Mouse (Mus musculus) embryonic facial prominence, embryonic 15.5 days (tissue): ENCODE measurements around the gene Fam92b. TPM values are rescaled to one million over a fixed set of nuclear protein-coding genes. Genes with fewer than 3 reads are reported as not detected.

ENCODE experiments used
- ATAC-seq: fragments of 200-750 bp; cut with Nextera tagmentation; 2 replicates; pipeline ENCODE4 v1.8.0; 2017; ENCODE audit warnings: low read depth, moderate TSS enrichment; ENCODE audit not compliant: insufficient number of reproducible peaks, low FRiP score, low TSS enrichment
- H3K27ac ChIP-seq: fragments of 300-500 bp; sonication (generic); replicated peaks from 2 replicates; pipeline ENCODE4 v1.5.1; 2015; ENCODE audit warnings: mild to moderate bottlenecking, inconsistent platforms
- H3K27me3 ChIP-seq: fragments of 300-500 bp; sonication (generic); 2 replicates; pipeline ENCODE4 v1.6.1; 2015; ENCODE audit warnings: inconsistent platforms
- H3K36me3 ChIP-seq: fragments of 300-500 bp; sonication (generic); 2 replicates; pipeline ENCODE4 v1.6.1; 2015; ENCODE audit warnings: mild to moderate bottlenecking, inconsistent platforms
- H3K4me1 ChIP-seq: fragments of 300-500 bp; sonication (generic); 2 replicates; pipeline ENCODE4 v1.6.1; 2015; ENCODE audit warnings: inconsistent platforms
- H3K4me2 ChIP-seq: fragments of 300-500 bp; sonication (generic); replicated peaks from 2 replicates; pipeline ENCODE4 v1.6.1; 2015; ENCODE audit warnings: mild to moderate bottlenecking, inconsistent platforms
- H3K4me3 ChIP-seq: fragments of 300-500 bp; sonication (generic); replicated peaks from 2 replicates; pipeline ENCODE4 v1.5.1; 2015; ENCODE audit warnings: mild to moderate bottlenecking, inconsistent platforms
- H3K9ac ChIP-seq: fragments of 300-500 bp; sonication (generic); 2 replicates; pipeline ENCODE4 v1.6.1; 2015; ENCODE audit warnings: inconsistent platforms
- H3K9me3 ChIP-seq: fragments of 300-500 bp; sonication (generic); replicated peaks from 2 replicates; pipeline ENCODE4 v1.6.1; 2016; ENCODE audit warnings: inconsistent platforms
- WGBS: fragments of 180-500 bp; shearing (Covaris S2); methylation state at CpG from one replicate; pipeline ENCODE4 v1.1.7; 2015; 5-methylcytosine and 5-hydroxymethylcytosine counted together
- polyA plus RNA-seq: library from polyadenylated mRNA; unstranded; fragments of >200 nt; fragmentation: Nextera tagmentation; extraction: Ambion mirVana; gene quantifications from 2 replicates; pipeline ENCODE4 v1.2.1, GENCODE M21; 2015

Gene Fam92b
- polyA plus RNA-seq, 1 experiment from 2014 or later: 11.4 TPM

DNA sequence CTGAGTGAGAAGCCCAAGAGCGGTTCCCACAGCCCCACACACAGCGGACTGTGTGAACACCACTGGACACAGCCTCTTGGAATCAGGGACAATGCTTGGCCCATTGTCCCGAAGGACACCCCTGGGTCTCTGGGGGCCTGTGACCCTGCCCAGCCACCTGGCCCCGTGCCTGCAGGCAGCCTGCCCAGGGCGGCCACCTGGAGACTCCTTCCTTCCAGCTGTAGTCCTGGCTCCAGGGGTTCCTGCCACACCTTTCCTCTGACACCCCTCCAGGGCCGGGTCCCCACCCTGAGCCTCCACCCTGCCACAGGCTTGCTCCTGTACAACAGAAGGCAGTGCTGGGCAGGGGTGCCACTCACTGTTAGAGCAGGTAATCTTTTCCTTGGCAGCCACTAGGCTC, 11.2 kb upstream of the Fam92b start:
- Histone ChIP-seq H3K4me3 (no peak overlapping the region), H3K9me3 (no peaks in the 10 kb centered on the region), H3K4me1 (peaks cover 62% of the 10 kb centered on the region), H3K36me3 (no peaks in the 10 kb centered on the region), H3K27ac (no peak overlapping the region), H3K27me3 (no peaks in the 10 kb centered on the region), H3K9ac (no peak overlapping the region), H3K4me2 (no peak overlapping the region)
- WGBS: 71% methylated on average over 6 of the region's 6 CpGs
- ATAC-seq: no peak

DNA sequence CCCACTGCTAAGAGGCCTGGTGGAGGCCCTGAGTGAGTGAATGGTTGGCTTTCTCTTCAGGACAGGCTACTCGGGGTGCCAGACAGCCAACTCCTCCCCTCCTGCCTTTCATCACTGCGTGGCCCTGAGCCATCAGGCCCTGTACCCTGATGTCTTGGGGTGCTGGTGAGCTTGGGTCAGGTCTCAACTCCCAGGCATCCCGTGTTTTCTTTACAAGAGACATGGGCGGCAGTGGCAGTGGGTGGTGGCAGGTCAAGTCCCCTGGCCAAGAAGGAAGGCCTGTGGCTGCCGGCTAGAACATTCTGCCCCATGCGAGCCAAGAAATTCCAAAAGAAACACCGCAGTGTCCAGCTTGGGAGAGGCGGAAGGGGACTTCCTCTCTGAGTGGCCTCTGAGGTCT, 9.2 kb upstream of the Fam92b start:
- no peaks in the 10 kb centered on the region for H3K36me3 ChIP-seq
- H3K4me2 ChIP-seq: no peak overlapping the region
- no peaks in the 10 kb centered on the region for H3K27me3 ChIP-seq
- no peak overlapping the region for H3K27ac ChIP-seq
- H3K4me3 ChIP-seq: no peak overlapping the region
- no peak overlapping the region for H3K9ac ChIP-seq
- H3K4me1 ChIP-seq: peaks cover 57% of the 10 kb centered on the region
- 70% methylated on average over 8 of the region's 8 CpGs for WGBS
- no peaks in the 10 kb centered on the region for H3K9me3 ChIP-seq
- no peak for ATAC-seq

DNA sequence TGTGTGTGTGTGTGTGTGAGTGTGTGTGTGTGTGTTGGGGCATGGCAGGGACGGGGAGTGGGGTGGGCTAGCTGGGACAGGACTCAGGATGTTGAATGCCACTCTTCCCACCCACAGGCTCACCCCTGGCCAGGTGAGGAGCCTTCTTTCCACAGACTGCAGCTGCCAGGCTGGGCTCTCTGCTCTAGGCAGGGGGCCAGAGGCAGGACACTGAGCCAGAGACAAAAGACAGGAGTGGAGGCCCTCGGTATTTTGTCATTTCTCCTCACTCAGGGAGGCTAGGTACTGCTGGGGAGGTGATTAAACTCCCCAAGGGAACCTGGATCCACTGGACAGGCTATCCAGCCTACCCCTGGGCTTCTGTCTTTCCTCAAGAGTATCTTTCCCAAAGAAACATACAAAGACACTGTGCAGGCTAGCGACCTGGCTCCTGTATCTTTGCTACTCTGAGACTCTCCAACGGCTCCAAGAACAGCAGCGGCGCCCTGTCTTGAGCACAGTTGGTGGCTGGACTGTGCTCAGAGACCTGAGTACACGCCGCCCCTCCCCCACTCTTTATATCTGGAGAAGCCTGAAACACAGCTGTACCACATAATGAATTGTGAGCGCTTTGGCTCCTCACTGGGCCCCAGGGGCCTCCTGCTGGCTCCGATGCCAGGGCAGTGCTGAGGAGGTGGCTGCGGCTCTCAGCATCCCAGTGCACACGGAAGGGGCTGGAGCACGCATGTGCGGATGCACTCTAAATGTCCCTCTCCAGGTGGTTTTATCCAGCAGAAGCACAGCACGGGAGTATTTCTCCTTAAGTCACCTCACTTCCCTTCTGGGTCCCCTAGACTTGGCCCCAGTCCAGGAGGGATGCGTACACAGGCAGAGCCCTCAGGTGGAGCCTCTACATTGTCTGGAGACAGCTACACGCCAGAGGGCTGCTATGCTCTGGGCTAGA, 7.9 kb upstream of the Fam92b start:
- no peaks in the 10 kb centered on the region for H3K27me3 ChIP-seq
- peak overlapping the region; percentile 30; the same call in 1 of the 2 replicates for H3K4me2 ChIP-seq
- WGBS: 18% methylated on average over 17 of the region's 17 CpGs
- no peak overlapping the region for H3K9ac ChIP-seq
- peaks cover 51% of the 10 kb centered on the region for H3K4me1 ChIP-seq
- no peaks in the 10 kb centered on the region for H3K9me3 ChIP-seq
- H3K4me3 ChIP-seq: 0 out of 2 replicates have a peak overlapping the region, but pooled peaks have one; percentile 2
- peak; percentile 52; the same call in 1 of the 2 replicates for ATAC-seq
- H3K36me3 ChIP-seq: no peaks in the 10 kb centered on the region
- peak overlapping the region; percentile 76 for H3K27ac ChIP-seq

DNA sequence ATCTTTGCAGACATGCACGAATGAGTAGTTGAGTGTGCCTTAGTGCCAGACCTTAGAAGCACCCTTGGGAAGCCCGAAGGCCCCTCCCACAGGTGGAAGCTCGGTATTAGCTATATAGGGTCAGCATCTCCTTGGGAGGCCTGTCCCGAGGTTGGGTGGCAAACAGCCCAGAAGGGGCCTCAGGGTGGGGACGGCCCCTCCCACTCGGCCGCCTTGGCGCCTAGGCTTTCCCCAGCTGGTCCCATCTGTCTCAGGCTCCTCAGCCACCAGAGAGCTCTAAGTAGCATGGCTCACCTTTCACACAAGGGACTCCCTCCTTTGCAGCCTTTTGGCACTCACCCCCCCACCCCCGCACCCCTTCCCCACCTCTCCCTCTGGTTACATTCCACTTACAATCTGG, 7.1 kb upstream of the Fam92b start:
- Histone ChIP-seq H3K27ac (peak overlapping the region; percentile 58; the same call in 1 of the 2 replicates), H3K9me3 (no peaks in the 10 kb centered on the region), H3K36me3 (no peaks in the 10 kb centered on the region), H3K27me3 (no peaks in the 10 kb centered on the region), H3K4me3 (no peak overlapping the region), H3K4me2 (no peak overlapping the region), H3K4me1 (peaks cover 50% of the 10 kb centered on the region), H3K9ac (no peak overlapping the region)
- ATAC-seq: peak; percentile 60
- WGBS: 18% methylated on average over 9 of the region's 9 CpGs

DNA sequence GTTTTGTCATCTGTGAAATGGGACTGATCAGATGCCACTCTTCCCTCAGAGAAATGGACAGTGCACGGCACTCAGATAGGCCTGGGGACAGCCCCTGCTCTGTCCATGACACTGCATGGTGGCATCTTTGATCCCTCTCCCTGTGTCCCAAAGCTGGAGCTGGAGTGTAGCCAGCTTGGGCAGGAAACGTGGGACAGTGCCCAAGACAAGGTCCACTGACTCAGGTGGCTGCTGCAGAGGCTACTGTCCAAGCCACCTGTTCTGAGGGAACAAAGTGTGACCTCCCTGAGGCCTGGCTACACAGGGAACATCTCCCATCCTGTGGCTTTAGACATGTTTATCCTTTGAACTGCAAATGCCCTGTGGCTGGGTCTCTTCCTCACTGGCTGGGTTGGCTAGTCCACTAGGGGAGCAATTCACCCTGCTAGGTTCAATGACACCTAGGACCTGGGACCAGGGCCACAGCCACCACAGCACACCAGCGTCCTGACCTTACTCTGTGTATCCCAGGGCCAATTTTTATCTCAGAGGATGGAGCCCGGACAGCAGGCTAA, 4.7 kb upstream of the Fam92b start:
- Histone ChIP-seq H3K4me2 (no peak overlapping the region), H3K9ac (no peak overlapping the region), H3K36me3 (no peaks in the 10 kb centered on the region), H3K4me1 (peaks cover 68% of the 10 kb centered on the region), H3K4me3 (no peak overlapping the region), H3K9me3 (no peaks in the 10 kb centered on the region), H3K27ac (no peak overlapping the region), H3K27me3 (peaks cover 6% of the 10 kb centered on the region; the same call in 1 of the 2 replicates)
- ATAC-seq: no peak
- WGBS: 71% methylated on average over 4 of the region's 4 CpGs

DNA sequence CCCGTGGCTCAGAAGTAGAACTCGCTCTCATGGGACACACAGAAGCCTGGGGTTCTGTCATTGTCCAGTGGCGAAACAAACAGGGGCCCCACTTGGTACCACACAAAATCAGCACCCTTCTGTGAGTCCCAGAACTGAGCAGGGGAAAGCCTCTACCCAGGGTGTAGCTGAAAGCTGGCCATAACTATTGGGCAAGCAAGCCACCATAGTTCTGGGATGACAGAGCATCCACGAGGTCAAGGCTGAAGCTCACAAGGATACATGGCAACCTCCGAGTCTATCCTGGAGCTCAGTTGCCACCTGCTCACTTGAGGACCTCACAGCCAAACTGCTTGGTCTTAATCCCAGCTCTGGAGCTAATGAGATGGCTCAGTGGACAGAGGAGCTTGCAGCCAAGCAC, 4.0 kb upstream of the Fam92b start:
- Histone ChIP-seq H3K4me2 (no peak overlapping the region), H3K9me3 (no peaks in the 10 kb centered on the region), H3K4me1 (peaks cover 66% of the 10 kb centered on the region), H3K4me3 (no peak overlapping the region), H3K27me3 (peaks cover 9% of the 10 kb centered on the region), H3K27ac (no peak overlapping the region), H3K9ac (no peak overlapping the region), H3K36me3 (no peaks in the 10 kb centered on the region)
- 86% methylated on average over 5 of the region's 5 CpGs for WGBS
- no peak for ATAC-seq

DNA sequence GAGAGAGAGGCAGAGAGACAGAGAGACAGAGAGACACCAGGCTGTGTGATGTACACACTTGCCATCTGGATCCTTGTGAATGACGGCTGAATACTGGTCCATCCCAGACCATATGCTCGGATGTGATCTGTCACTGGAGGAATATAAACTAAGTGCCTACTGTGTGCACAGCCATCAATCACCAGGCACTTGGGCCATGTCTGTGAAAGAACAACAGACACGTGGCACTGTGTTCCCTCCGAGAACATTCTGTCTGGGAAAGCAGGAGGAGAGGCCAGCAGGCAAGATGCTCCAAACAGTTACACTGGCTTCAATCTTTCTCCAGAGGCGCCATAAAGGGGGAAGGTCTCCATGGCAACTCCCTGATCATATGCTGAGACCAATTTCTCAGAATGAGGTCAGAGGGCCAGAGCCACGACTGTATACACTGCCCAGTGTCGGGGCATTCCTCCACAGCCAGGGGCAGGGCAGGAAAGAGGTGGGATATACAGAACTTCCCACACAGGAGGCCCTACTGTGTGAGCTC, 3.2 kb upstream of the Fam92b start:
- Histone ChIP-seq H3K4me1 (peaks cover 58% of the 10 kb centered on the region), H3K27ac (no peak overlapping the region), H3K4me2 (no peak overlapping the region), H3K27me3 (peaks cover 15% of the 10 kb centered on the region), H3K36me3 (no peaks in the 10 kb centered on the region), H3K9me3 (no peaks in the 10 kb centered on the region), H3K4me3 (no peak overlapping the region), H3K9ac (no peak overlapping the region)
- ATAC-seq: no peak
- WGBS: 42% methylated on average over 7 of the region's 7 CpGs

DNA sequence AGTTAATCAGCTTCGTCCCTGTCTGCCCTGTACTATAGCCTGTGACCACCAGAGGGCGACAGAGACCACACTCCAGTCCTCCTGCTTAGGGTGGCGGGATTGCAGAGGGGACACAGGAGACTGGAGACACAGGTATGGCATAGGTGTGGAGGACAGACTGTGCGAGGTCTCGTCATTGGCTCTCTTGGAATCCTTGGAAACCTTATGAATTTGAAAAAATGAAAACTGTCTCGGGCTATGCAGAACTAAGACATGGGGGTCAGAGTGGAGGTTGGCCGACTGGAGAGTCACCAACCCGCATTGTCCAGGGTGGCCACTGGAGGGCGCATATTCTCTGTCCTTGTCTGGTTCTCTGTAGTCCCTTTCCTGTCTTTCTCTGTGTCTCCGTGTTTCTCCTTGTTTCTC, 1.8 kb upstream of the Fam92b start:
- peak; percentile 56 for ATAC-seq
- H3K27me3 ChIP-seq: peaks cover 23% of the 10 kb centered on the region
- H3K4me3 ChIP-seq: peak overlapping the region; percentile 24
- H3K9me3 ChIP-seq: no peaks in the 10 kb centered on the region
- peaks cover 43% of the 10 kb centered on the region for H3K4me1 ChIP-seq
- H3K9ac ChIP-seq: no peak overlapping the region
- no peaks in the 10 kb centered on the region for H3K36me3 ChIP-seq
- no peak overlapping the region for H3K27ac ChIP-seq
- H3K4me2 ChIP-seq: peak overlapping the region; percentile 62
- under 1% methylated on average over 10 of the region's 10 CpGs for WGBS

DNA sequence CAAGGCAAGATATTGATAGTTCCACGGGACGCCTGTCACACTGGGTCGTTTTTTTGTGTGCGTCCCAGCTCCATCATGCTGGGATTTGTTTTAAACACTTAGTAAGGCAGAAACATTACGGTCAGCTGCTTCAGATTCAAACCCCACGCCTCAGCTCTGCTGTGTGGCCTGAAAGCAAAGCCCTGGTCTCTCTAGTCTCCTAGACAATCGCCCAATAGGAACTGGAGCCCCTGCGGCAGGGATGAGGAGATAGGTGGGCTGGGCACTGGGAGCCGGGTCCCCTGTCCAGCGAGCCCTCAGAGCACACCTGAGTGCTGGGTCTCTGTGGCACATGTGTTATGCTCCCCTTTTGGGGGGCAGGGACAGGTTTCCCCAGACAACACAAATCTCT, 853 bp upstream of the Fam92b start:
- Histone ChIP-seq H3K9me3 (no peaks in the 10 kb centered on the region), H3K4me2 (peak overlapping the region; percentile 39), H3K36me3 (no peaks in the 10 kb centered on the region), H3K27me3 (peaks cover 23% of the 10 kb centered on the region), H3K4me1 (peaks cover 39% of the 10 kb centered on the region), H3K27ac (no peak overlapping the region), H3K4me3 (no peak overlapping the region), H3K9ac (no peak overlapping the region)
- WGBS: 7% methylated on average over 10 of the region's 10 CpGs
- ATAC-seq: no peak

DNA sequence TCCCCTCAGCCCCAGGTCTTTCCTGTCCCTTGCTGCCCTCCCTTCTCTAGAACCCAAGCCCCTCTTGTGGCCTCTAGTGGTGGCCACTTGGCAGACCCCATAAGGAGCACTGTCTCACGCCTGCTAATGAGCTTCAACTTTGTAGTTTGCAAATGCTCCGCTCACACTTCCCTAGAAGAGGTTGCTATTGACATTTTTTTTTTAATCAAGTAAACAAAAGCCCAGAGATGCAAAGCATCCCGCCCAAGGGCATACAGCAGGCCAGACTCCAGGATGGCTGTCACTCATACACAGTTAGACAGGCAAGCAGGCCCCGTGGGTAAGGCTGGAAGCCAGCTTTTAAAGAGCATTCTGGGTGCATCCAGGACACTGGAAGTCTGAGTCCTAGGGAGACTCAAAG, 661 bp downstream of the Fam92b start:
- H3K4me1 ChIP-seq: peaks cover 39% of the 10 kb centered on the region
- H3K4me2 ChIP-seq: no peak overlapping the region
- WGBS: 35% methylated on average over 4 of the region's 4 CpGs
- H3K9ac ChIP-seq: no peak overlapping the region
- H3K27ac ChIP-seq: no peak overlapping the region
- no peaks in the 10 kb centered on the region for H3K36me3 ChIP-seq
- H3K27me3 ChIP-seq: peaks cover 23% of the 10 kb centered on the region
- no peak for ATAC-seq
- H3K9me3 ChIP-seq: no peaks in the 10 kb centered on the region
- H3K4me3 ChIP-seq: no peak overlapping the region

DNA sequence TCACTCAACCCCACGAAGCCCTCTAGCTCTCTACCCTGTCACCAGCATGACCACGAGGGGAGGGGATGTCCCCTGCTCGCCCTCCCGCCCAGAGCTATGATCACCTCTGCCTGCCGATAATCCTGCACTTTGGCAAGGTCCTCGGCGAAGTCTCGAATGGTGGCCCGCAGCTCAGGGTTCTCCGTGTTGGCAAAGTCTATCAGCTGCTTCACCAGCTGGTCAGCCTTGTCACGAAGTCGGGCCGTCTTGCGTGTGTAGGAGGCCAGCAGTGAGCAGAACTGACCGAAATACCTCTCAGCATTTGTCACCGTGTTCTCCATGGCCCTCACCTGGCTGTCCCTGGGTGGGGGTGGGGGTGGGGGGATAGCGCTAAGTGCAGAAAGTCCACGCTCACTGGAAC, 2.7 kb downstream of the Fam92b start:
- Histone ChIP-seq H3K36me3 (no peaks in the 10 kb centered on the region), H3K4me2 (no peak overlapping the region), H3K27ac (no peak overlapping the region), H3K9me3 (no peaks in the 10 kb centered on the region), H3K4me3 (no peak overlapping the region), H3K9ac (no peak overlapping the region), H3K4me1 (peaks cover 30% of the 10 kb centered on the region), H3K27me3 (peaks cover 23% of the 10 kb centered on the region)
- 31% methylated on average over 18 of the region's 18 CpGs for WGBS
- ATAC-seq: no peak
